Mouse (Mus musculus) lung, postnatal 0 days (tissue): ENCODE measurements around the gene Svs3a. TPM values are rescaled to one million over a fixed set of nuclear protein-coding genes. Genes with fewer than 3 reads are reported as not detected.
"Not testable (repeated sequence)": the region's sequence is repeated elsewhere in the genome, so short reads cannot be mapped to it uniquely, and the experiment has no call there.

Experiments
- ATAC-seq: fragments of 200-750 bp; cut with Nextera tagmentation; 2 replicates; pipeline ENCODE4 v1.8.0; 2017; ENCODE audit warnings: moderate library complexity
- DNase-seq: peaks from one replicate; pipeline ENCODE4 v3.0.0-alpha.2; 2016; ENCODE audit warnings: low spot score
- H3K27ac ChIP-seq: fragments of 300-500 bp; sonication (generic); 2 replicates; pipeline ENCODE4 v1.5.1; 2014; ENCODE audit warnings: antibody characterized with exemption, mild to moderate bottlenecking, low read length, mixed read lengths
- H3K27me3 ChIP-seq: fragments of 300-500 bp; sonication (generic); replicated peaks from 2 replicates; pipeline ENCODE4 v1.6.1; 2014; ENCODE audit warnings: low read length, mixed read lengths; ENCODE audit not compliant: insufficient read depth
- H3K36me3 ChIP-seq: fragments of 300-500 bp; sonication (generic); 2 replicates; pipeline ENCODE4 v1.6.1; 2014; ENCODE audit warnings: low read length, mixed read lengths; ENCODE audit not compliant: insufficient read depth
- H3K4me1 ChIP-seq: fragments of 300-500 bp; sonication (generic); 2 replicates; pipeline ENCODE4 v1.6.1; 2014; ENCODE audit warnings: antibody characterized with exemption, low read depth, low read length, mixed read lengths; ENCODE audit not compliant: insufficient read depth
- H3K4me2 ChIP-seq: fragments of 300-500 bp; sonication (generic); replicated peaks from 2 replicates; pipeline ENCODE4 v1.6.1; 2014; ENCODE audit warnings: low read depth, mild to moderate bottlenecking, low read length, moderate library complexity, mixed read lengths
- H3K4me3 ChIP-seq: fragments of 300-500 bp; sonication (generic); 2 replicates; pipeline ENCODE4 v1.5.1; 2014; ENCODE audit warnings: low read depth, low read length
- H3K9ac ChIP-seq: fragments of 300-500 bp; sonication (generic); replicated peaks from 2 replicates; pipeline ENCODE4 v1.6.1; 2014; ENCODE audit warnings: low read depth, mild to moderate bottlenecking
- H3K9me3 ChIP-seq: fragments of 300-500 bp; sonication (generic); 2 replicates; pipeline ENCODE4 v1.6.1; 2016; ENCODE audit warnings: low read length, mixed read lengths
- CTCF ChIP-seq: IDR thresholded peaks from 2 replicates; pipeline ENCODE4 v1.5.1; 2016; ENCODE audit warnings: antibody characterized with exemption, mild to moderate bottlenecking
- EP300 ChIP-seq: IDR thresholded peaks from 2 replicates; pipeline ENCODE4 v1.6.1; 2016; ENCODE audit warnings: antibody characterized with exemption, mild to moderate bottlenecking, control low read depth
- WGBS: fragments of 180-500 bp; shearing (Covaris S2); extraction: QIAGEN DNeasy Blood & Tissue Kit; methylation state at CpG from one replicate; pipeline ENCODE4 v1.1.7; 2014; 5-methylcytosine and 5-hydroxymethylcytosine counted together
- polyA plus RNA-seq: library from polyadenylated mRNA; unstranded; fragments of >200 nt; fragmentation: Nextera tagmentation; extraction: Ambion mirVana; gene quantifications from 2 replicates; pipeline ENCODE4 v1.2.1, GENCODE M21; 2015

Svs3a gene
- polyA plus RNA-seq: not detected in 2 replicates

DNA sequence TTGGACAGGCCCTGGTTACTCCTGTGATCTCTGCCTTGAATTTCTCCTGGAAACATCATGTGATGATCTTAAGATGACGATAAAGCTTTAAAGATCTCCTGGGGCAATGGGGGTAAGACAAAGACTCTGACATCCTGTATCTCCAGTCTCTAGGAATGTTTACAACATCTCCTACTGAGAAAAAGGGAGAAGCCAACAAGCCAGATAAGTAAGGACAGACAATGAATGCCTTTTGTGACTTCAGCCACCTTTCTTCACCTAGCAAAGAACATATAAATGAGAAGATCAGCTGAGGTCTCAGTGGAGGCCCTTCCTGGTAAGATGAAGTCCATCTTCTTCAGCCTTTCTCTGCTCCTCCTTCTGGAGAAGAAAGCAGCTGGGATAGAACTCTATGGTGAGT is at the start of gene Svs3a:
Gene Svs3a, plus strand, starts transcription at position 301 of the 400 bp plus-strand sequence.
- not testable (repeated sequence) for H3K4me1 ChIP-seq, H3K27ac ChIP-seq, H3K27me3 ChIP-seq, H3K36me3 ChIP-seq, H3K9me3 ChIP-seq, H3K4me2 ChIP-seq, H3K4me3 ChIP-seq, H3K9ac ChIP-seq, ATAC-seq, DNase-seq
- WGBS: 74% methylated on average over 1 of the region's 1 CpGs

DNA sequence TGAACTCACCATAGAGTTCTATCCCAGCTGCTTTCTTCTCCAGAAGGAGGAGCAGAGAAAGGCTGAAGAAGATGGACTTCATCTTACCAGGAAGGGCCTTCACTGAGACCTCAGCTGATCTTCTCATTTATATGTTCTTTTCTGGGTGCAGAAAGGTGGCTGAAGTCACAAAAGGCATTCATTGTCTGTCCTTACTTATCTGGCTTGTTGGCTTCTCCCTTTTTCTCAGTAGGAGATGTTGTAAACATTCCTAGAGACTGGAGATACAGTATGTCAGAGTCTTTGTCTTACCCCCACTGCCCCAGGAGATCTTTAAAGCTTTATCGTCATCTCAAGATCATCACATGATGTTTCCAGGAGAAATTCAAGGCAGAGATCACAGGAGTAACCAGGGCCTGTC is 32.5 kb upstream of the Svs3a start, which contains the start of gene Svs3b:
Gene Svs3b, minus strand, starts transcription at position 101 of the 400 bp plus-strand sequence.
- H3K4me2 ChIP-seq, ATAC-seq, DNase-seq, H3K27ac ChIP-seq, H3K36me3 ChIP-seq, H3K4me1 ChIP-seq, H3K9ac ChIP-seq, H3K27me3 ChIP-seq, H3K9me3 ChIP-seq, H3K4me3 ChIP-seq: not testable (repeated sequence)
- 60% methylated on average over 1 of the region's 1 CpGs for WGBS

DNA sequence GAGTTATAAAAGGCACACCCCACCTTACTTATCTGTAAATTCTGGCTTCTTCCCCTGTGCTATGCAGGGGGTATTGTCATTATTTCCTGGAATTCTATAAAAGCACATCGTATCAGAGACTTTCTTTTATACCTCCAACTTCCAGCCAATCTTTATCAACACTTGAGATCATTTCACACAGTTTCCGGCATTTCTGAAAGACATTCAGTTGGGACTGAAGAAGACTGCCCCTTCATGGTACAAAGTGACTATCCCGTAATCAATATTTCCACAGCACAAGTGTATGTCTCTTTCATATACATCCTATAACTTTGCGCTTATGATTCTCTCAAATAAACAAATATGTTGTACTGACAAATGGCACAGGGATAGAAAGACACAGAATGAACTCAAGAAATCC is 10.7 kb upstream of the Svs3a start, which contains the start of gene Svs4:
Gene Svs4, minus strand, starts transcription at position 101 of the 400 bp plus-strand sequence.
- 84% methylated on average over 4 of the region's 4 CpGs for WGBS
- no peak within 1 kb of the TSS for H3K4me2 ChIP-seq

DNA sequence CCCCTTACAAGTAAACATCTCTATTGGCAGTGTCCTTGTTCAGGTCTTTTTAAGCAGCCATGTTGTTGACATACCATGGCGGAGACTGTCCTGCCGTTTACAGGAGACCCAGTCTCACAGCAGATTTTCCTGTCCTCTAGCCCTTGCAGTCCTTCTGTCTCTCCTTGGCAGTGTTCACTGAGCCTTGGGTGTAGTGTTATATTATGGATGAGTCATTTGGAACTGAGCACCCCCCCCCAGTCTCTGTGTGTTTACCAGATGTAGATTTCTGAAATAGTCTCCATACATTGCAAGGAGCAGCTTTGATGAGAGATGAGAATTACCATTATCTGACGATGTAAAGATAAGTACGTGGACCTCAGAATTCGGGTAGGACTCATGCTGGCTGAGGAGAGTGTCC is 23.5 kb downstream of the Svs3a start:
- 83% methylated on average over 5 of the region's 5 CpGs for WGBS
- TF ChIP-seq EP300: no peak
- no peak for TF ChIP-seq CTCF
- Histone ChIP-seq H3K36me3 (no peaks in the 10 kb centered on the region), H3K4me3 (no peak overlapping the region), H3K4me2 (no peak overlapping the region), H3K9me3 (no peaks in the 10 kb centered on the region), H3K9ac (no peak overlapping the region), H3K27ac (no peak overlapping the region), H3K4me1 (no peaks in the 10 kb centered on the region), H3K27me3 (no peaks in the 10 kb centered on the region)
- ATAC-seq (no peak), DNase-seq (no peak)

More for the DNA sequence above, 10.7 kb upstream of the Svs3a start, which contains the start of gene Svs4:
- H3K27me3 ChIP-seq: no peaks in the 10 kb centered on the region
- ATAC-seq (no peak), DNase-seq (no peak)
- no peaks in the 10 kb centered on the region for H3K4me1 ChIP-seq
- H3K4me3 ChIP-seq: no peak within 1 kb of the TSS
- no peak within 1 kb of the TSS for H3K27ac ChIP-seq
- no peak within 1 kb of the TSS for H3K9ac ChIP-seq
- H3K9me3 ChIP-seq: no peaks in the 10 kb centered on the region
- TF ChIP-seq CTCF (no peak), EP300 (no peak)
- H3K36me3 ChIP-seq: no peaks in the 10 kb centered on the region

- H3K27me3 ChIP-seq, H3K9me3 ChIP-seq, ATAC-seq, H3K27ac ChIP-seq, H3K36me3 ChIP-seq, DNase-seq, H3K4me3 ChIP-seq, H3K9ac ChIP-seq, H3K4me1 ChIP-seq, H3K4me2 ChIP-seq: not testable (repeated sequence)
Measured at GRCm38 (mm10) chr2:164315460-164315859, 26.4 kb downstream of the Svs3a start.

DNA sequence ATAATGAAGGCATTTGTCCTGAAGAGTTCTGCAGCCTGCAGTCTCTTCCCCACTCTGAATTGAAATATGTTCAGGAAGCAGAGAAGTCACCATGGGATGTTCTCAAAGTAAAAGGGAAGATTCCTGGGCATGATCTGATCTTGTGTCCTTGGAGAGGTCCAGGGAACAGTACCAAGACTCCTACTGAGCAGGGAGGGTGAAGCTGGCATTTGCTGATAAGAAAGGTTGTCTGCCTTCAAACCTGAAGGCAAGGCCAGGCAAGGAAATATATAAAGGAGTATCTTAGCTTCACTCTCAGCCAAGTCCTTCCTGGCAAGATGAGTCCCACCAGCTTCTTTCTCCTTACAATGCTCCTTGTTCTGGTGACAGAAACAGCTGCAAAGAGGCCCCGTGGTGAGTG is 27.4 kb downstream of the Svs3a start, which contains the start of gene Svs6:
Gene Svs6, plus strand, starts transcription at position 301 of the 400 bp plus-strand sequence.
- not testable (repeated sequence) for H3K36me3 ChIP-seq, ATAC-seq, H3K4me2 ChIP-seq, H3K27ac ChIP-seq, H3K4me1 ChIP-seq, H3K9ac ChIP-seq, DNase-seq, H3K27me3 ChIP-seq, H3K4me3 ChIP-seq, H3K9me3 ChIP-seq
- 58% methylated on average over 1 of the region's 1 CpGs for WGBS

DNA sequence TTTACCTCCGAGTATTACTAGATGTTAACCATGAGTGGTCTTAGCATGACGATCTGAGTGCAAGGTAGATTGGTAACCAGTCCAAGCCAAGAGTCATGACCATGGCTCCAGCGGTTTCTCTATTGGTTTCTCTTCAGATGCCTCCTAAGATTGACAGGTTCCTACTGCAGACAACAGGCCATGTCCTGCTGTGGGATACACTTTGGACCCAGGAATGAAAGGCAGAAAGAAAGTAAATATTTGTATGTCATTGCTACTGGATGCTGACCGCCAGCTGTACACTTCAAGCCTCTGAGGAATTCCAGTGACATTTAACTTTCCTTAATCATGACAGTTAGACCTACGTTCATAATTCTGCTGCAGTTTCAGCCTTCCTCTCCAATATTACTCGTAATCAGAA is 31.9 kb downstream of the Svs3a start:
- H3K4me3 ChIP-seq: no peak overlapping the region
- no peaks in the 10 kb centered on the region for H3K27me3 ChIP-seq
- H3K27ac ChIP-seq: no peak overlapping the region
- no peak for DNase-seq
- no peak for ATAC-seq
- TF ChIP-seq EP300 (no peak), CTCF (no peak)
- no peaks in the 10 kb centered on the region for H3K36me3 ChIP-seq
- H3K4me2 ChIP-seq: no peak overlapping the region
- no peaks in the 10 kb centered on the region for H3K9me3 ChIP-seq
- 72% methylated on average over 6 of the region's 6 CpGs for WGBS
- H3K4me1 ChIP-seq: no peaks in the 10 kb centered on the region
- H3K9ac ChIP-seq: no peak overlapping the region

- H3K27me3 ChIP-seq, H3K27ac ChIP-seq, H3K36me3 ChIP-seq, H3K4me1 ChIP-seq, H3K4me3 ChIP-seq, ATAC-seq, H3K9ac ChIP-seq, H3K4me2 ChIP-seq, DNase-seq, H3K9me3 ChIP-seq: not testable (repeated sequence)
- 60% methylated on average over 3 of the region's 3 CpGs for WGBS
Measured at GRCm38 (mm10) chr2:164332440-164332839, 43.4 kb downstream of the Svs3a start, which contains the start of gene Svs5. TSS of gene Svs5 (plus strand) at chr2:164332740.
